Mouse (Mus musculus): ENCODE measurements around the gene Mrpl20.
"Not testable (repeated sequence)": the region's sequence is repeated elsewhere in the genome, so short reads cannot be mapped to it uniquely, and the experiment has no call there.

Gene Mrpl20

DNA sequence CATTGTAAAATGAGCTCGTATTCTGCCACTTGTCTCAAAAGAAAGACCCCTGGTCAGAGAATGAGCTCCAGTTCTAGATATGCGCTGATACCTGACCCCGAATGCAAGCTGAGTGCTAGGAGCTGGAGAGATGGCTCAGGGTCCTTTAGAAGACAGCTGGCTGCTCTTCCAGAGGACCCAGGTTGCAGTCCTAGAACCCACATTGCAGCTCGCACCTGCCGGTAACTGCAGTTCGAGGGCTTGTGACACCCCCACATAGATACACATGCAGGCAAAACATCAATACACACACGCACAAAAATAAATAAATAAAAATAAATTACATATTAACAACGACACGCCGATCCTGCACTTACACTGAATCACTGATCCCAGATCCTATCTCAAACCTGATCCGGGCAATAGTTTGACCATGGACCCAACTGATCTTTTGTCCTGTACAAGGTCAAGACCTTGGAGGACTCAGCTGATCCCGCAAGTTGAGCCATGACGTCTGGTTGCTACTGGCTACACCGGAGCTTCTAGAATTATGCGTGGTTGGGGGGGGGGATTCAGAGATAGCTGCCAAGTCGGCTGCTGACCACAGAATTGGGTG is 19.1 kb upstream of the Mrpl20 start:
- CTCF ChIA-PET, result interaction anchor here (0.6 to 0.7 kb wide), 2 partner anchors 9 to 113 kb away, joined by 3 to 4 read pairs; partner anchors contain the start of gene Vwa1

DNA sequence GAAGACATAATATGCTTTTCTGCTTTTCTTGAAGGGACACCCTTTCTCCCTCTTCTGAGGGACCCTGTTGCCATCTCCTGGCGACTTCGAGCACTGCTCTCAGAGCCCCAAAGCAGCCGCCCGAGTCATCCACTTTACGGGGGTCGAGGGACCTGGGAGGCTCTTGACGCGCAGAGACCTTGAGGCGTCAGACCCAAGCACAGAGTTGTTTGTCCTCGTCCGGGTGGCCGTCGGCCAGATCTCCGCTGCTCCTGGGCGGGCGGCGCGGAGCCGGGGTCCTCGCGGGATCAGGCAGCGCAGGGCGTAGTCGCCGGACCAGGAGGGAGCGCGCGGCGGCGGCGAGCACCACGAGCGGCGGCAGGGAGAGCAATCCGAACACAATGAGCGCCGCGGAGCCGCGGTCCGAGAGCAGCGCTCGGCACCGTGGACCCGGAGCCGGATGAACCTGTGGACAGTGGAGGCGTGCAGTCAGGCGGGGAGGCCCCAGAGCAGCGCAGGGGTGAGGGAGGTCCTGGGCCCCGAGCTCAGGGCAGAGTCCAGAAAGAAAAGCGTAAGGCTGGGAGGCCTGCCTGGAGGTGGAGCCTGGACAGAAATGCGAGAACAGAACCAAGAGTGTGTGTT is 18.5 kb upstream of the Mrpl20 start:
- CTCF ChIA-PET, result interaction anchor here (0.6 to 1.1 kb wide), 3 partner anchors 10 to 114 kb away, joined by 3 to 4 read pairs (median 3); partner anchors contain the start of gene Vwa1

DNA sequence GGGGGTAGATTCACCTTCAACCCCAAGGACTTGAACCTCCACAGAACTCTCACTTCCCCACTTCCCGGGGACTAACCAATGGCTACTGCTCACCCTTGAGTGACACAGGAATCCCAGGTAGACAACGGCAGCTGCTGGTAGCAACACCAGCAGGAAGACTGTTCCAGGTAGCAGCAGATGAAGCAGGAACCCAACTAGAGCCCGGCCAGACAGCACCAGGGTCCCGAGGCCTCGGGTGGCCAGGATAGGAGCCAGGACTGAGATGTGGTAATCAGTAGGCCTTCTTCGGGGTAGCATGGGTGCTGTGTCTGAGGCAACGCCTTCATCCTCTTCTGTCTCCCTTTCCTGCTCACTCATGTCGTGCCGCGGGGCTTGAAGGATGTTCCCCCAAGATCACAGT is 17.4 kb upstream of the Mrpl20 start:
- CTCF ChIA-PET, result interaction anchor here (0.6 to 1.1 kb wide), 2 partner anchors 62 to 140 kb away, joined by 3 to 9 read pairs; partner anchors contain the start of gene Gm10563

DNA sequence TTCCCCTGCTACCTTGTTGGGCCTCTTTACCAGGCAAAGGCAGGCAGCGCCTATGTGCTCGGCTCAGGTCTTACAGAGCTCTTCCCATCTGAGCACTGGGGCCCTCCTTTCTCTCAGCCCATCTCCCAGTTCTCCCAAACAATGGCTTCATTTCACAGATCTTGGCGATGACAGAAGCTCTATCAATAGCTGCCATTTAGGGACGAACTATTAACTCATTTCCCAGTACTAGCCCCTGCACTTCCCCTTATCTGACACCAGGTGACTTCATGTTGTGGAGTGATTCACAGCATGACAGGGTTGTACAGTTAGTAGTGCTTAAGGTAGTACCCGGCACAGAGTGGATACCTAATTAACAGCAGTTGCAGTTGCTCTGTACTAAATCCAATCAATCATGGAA is 16.9 kb upstream of the Mrpl20 start, which contains the start of gene Tmem88b:
Tmem88b (minus strand) TSS at position 56 of the 400 bp plus-strand sequence.
- CTCF ChIA-PET, result interaction anchor here (0.5 kb wide), 1 partner anchor 68 kb away, joined by 4 read pairs; no protein-coding TSS in a partner anchor

DNA sequence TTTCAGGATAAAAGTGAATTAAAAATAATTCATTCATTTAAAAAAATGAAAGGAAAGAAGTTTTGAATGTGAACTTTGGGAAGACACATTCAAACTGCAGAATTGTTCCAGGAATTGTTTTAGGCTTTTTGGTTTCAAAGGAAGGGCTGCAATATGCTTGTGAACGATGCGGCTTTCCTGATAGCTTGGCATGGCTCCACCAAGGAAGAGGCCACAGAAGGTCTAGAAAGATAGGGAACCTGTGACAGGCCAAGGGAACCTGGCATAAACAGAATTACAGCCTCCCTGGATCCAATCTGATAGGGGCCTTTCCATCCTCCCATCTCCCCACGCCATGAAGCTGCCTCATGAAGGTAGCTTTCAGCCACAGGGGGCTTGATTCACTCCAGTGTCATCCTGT is 14.4 kb upstream of the Mrpl20 start:
- CTCF ChIA-PET, result no interaction called here

DNA sequence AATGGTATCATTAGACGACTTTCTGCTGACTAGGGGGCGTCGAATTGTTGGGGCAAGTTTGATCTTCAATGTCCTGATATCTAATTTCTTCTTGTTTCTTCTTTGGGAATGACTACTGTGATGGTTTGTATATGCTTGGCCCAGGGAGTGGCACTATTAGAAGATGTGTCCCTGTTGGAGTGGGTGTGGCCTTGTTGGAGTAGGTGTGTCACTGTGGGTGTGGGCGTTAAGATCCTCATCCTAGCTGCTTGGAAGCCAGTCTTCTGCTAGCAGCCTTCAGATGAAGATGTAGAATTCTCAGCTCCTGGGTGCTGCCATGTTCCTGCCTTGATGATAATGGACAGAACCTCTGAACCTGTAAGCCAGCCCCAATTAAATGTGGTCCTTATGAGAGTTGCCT is 13.8 kb upstream of the Mrpl20 start:
- CTCF ChIA-PET, result not testable (repeated sequence)

DNA sequence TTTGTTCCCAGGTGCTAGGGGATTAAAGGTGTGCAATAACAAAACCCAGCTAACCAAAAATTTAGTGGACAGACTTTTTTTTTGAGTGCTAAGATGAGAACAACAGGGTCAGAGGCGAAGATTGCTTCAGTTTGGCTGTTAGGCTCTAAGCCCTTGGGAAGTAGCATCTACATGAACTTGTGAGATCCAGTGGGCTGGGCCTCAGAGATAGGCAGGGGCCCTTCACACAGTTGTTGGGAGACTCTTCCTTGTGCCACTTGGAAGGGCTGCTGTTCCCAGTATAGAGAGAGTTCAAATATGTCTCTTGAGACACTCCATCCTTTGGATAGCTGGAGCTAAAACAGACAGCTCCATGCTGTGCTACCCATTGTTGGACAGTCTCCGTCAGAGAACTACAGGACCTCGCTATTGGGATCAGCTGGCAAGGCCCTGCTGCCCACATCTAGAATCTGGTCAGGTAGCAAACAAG is 12.6 kb upstream of the Mrpl20 start, which contains the start of gene Ankrd65:
Ankrd65 (plus strand) TSS at position 419 of the 469 bp plus-strand sequence.
- CTCF ChIA-PET, result no interaction called here

DNA sequence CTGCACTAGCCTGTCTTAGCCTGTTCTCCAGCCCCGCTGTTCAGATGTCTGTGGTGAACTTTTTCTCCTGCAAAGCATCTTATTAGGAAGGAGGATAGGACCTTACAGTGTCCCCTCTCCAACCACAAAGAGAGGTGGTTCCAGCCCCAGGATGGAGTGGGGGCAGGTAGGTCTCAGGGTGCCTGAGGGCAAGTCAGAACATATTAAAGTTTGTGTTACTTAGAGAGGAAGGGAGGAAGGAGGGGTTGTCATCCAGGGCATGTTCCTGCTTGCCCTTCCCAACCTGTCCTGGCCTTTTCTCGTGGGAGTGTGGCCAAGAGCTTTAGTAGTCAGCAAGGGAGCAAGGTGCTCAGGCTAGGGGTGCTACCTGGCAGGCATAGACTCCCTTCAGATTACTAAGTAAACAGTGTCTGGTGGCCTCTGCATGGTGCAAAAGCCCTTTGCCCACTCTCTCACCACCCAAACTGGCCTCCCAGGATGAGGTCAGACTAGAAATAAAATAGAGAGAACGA is 12.0 kb upstream of the Mrpl20 start:
- CTCF ChIA-PET, result no interaction called here

DNA sequence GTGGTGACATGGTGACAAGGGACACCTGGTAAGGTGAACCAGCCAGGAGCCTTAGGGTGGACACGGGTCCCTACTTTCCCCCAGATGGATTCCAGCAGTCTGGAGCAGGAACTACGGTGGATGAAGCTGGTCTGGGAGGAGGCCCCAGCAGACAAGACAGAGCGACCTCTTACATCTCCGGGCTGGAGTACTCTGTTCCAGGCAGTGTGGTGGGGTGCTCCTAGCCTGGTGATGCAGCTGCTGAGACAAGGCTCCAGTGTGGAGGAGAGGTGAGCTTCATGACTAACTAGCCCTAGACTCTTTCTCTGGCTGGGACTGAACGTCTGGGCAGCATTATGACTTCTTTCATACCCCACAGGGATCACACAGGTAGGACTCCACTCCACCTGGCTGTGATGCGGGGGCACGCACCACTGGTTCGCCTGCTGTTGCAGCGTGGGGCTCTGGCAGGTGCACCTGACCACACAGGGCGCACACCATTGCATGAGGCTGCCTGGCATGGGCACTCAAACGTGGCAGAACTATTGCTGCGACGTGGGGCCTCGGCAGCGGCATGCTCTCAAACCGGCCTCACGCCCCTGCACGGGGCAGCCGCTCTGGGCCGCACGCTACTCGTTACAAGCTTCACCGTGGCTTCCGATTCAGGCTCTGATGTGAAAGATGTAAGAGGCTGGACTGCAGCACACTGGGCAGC is 11.3 kb upstream of the Mrpl20 start:
- CTCF ChIA-PET, result no interaction called here

DNA sequence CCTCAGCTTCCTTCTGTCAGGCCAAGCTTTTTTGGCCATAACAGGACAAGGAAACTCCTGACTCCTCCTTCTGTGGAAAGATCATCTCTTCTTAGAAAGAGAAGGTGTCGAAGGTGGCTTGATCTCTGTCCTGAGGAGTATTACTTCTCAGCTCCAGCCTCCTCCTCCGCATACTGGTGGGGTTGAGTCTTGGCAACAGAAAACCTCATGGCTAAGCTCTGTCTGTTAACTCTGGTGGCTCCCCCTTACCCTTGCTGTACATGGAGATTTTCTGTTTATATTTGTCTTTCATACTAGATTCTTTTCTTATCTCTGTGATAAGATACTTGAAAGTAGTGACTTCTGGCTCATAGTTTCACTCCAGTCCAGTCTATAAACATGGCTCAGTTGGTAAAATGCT is 8.9 kb upstream of the Mrpl20 start:
- CTCF ChIA-PET, result no interaction called here

DNA sequence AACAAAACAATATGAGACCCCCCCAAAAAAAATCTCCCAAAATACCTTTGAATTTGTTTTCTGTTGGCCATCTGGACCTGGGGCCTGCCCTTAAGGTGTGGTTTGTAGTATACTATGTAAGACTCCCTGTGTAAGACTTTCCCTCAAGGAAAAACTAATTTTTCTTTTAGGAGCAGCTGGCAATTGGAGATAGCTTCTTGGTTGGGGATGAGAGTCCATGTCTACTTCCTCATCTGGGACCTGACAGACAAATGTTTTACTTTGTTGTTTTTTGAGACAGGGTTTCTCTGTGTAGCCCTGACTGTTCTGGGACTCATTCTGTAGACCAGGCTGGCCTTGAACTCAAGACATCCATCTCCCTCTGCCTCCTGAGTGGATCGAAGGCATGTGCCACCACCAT is 603 bp upstream of the Mrpl20 start:
- CTCF ChIA-PET, result interaction anchor here (0.7 kb wide), 1 partner anchor 25 kb away, joined by 10 read pairs; no protein-coding TSS in a partner anchor

DNA sequence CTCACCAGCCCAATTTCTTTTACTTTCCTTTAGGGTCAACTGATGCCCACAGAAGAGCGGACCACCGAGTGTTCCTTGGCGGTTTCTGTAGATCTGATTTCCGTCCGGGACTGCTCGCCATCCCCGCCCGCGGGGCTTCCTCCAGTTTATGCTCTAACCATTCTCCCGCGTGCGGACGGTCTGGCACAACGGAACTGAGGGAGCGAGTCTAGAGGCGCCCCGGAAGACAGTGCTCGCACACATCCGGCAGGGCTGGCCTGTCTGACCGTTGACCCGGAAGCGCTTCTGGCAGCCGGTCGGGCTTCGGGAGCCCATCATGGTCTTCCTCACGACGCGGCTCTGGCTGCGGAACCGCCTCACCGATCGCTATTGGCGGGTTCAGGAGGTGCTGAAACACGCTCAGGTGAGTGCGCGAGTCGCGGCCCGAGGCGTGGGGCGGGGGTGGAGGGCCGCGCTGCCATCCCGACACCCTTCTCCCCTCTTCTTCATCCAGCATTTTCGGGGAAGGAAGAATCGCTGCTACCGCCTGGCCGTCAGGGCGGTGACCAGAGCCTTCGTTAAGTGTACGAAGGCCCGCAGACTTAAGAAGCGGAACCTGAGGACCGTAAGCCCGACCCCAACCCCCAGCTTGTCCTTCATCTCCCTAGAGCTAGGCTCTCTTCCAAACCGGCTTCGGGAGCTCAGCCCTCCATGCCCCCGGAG is 813 bp downstream of the Mrpl20 start:
- CTCF ChIA-PET, result no interaction called here

DNA sequence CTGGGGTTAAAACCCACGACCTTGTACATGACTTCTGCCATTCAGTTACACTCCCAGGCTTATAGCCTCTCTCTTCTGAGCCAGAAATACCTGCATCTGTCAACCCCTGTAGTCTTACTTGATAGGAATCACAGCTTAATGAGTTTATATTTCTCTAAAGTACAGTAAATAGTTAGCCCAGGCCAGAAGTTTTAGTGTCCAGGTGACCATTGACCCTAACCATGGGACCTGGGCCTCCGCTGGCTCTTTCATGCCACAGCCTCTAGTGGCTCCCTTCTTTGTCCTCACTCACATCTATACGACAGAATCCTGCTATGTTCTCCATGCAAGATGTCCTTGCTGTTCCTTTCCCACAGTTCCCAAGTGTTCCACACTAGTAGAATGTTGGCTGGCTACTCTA is 5.2 kb downstream of the Mrpl20 start:
- CTCF ChIA-PET, result no interaction called here

DNA sequence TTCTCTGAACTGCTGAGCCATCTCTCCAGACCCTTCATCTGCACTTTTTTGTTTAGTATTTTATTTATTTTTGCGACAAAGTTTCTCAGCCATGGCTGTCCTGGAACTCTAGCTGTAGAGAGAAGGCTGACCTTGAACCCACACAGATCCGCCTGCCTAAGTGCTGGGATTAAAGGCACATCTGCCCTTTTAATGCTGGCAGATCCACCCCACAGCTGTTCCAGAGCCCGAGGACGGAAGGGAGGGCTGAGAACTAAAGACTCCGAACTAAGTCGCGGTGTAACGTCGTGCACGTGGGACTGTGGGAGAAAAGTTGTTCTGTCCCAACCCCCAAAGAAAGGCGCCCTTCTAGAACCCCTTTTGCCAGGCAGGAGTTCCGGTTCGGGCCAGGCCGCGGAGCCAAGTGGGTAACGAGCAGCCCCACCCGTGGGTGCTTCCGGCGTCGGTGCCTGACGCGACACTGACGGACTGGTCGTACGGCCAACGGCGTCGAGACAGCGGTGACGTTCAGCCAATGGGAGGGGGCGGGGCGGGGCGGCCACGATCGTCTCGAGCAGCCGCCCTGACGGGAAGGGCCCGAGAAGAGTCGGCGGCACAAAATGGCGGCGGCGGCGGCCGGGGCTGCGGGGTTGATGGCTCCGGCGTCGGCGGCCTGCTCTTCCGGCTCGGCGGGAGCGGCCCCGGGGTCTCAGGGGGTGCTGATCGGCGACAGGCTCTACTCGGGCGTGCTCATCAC is 9.4 kb downstream of the Mrpl20 start, which contains the start of gene Ccnl2:
Ccnl2 (plus strand) TSS at position 561 of the 736 bp plus-strand sequence.
- CTCF ChIA-PET, result interaction anchor here (1.5 kb wide), 1 partner anchor 13 kb away, joined by 3 read pairs; no protein-coding TSS in a partner anchor

DNA sequence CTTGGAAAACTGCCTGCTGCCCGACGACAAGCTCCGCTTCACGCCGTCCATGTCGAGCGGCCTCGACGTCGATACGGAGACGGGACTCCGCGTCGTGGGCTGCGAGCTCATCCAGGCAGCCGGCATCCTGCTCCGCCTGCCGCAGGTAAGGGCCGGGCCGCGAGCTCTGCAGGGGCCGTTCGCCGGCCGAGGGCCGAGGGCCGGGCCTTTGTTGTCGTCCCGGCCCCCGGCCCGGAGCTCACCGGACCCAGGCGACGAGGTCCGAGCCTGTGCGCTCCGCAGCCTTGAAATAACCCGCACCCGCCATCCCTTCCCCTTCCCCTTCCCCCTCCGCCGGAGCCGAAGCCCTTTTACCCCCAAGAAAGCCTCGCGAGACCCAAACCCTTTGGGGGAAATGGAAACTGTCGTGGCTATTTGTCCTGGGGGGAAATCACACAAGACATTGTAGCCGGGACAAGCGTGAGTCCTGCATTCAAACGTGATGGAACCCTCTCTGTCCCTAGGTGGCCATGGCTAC is 10.0 kb downstream of the Mrpl20 start:
- CTCF ChIA-PET, result interaction anchor here (1.5 kb wide), 1 partner anchor 12 kb away, joined by 3 read pairs; no protein-coding TSS in a partner anchor

DNA sequence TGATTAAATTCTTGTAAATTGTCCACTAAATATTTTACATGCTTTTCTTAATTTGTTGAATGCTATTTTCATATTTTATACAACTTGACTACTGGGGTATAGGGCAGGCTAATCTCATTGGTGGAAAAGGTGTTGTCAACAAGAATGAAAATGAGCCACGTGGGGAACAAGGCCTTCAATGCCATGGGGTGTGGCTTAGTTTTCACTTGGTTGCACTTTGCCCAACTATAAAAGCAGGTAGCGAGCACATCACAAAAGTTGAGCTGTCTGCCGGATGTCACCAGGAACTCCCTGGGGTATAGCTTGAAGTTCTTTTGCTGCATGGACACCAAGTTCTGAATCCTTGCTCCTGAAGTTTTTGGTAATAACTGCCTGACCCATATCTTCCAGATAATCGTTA is 14.9 kb downstream of the Mrpl20 start:
- CTCF ChIA-PET, result no interaction called here

DNA sequence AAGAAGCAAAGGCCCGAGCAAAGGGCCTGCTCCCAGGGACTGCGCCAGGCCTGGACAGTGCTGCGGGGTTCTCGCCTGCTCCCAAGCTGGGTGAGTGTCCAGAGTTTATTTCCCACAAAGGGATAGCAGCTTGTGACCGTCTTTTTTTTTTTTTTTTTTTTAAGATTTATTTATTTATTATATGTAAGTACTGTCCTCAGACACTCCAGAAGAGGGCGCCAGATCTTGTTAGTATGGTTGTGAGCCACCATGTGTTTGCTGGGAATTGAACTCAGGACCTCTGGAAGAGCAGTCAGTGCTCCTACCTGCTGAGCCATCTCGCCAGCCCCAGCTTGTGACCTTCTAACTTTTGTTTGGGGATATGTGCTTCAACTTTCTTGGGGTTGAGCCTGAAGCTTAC is 18.3 kb downstream of the Mrpl20 start:
- CTCF ChIA-PET, result interaction anchor here (0.6 kb wide), 1 partner anchor 595 kb away, joined by 4 read pairs; no protein-coding TSS in a partner anchor

DNA sequence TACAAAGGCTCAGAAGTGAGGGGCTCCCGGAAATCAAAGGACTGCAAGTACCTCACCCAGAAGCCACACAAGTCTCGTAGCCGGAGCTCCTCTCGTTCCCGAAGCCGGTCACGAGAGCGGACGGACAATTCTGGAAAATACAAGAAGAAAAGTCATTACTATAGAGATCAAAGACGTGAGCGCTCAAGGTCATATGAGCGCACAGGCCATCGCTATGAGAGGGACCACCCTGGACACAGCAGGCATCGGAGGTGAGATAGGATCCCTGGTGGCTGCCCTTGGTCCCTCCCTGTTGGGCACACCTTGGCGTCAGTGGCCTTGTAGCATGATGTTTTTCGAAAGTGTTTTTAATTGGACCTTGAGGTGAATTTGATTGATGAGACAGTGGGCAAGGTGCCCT is 20.8 kb downstream of the Mrpl20 start:
- CTCF ChIA-PET, result no interaction called here

DNA sequence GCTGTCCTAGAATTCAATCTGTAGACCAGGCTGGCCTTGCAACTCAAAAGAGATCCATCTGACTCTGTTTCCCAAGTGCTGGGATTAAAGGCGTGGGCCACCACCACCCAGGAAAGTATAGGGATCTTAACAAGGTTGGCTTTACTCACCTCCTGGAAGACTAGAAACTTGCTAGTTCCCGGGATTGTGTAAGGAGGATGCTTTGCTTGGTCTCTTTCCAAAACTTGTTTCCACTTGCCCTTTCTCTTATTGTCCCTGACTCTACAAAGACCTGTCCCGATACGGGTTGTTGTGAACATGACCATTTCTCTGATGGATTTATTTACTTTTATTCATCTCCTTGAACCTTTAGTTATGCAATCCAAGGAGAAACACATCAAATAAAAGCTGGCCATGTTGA is 27.2 kb downstream of the Mrpl20 start:
- CTCF ChIA-PET, result no interaction called here

DNA sequence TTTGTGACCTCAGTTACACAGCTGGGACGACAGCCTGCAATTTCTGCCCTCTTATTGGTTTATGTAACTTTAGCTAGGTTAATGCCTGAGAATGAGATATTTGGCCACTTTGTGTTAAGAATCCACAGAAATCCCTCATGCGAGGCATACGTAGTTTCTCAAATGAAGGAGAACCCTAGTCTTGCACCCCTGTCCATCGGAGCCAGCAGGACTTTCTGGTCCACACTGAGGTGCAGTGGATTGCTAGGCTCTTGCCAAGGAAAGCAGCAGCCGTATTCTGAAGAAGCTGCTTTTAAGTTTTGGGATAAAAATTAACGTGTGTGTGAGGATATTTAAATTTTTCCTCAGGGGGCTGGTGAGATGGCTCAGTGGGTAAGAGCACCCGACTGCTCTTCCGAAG is 27.9 kb downstream of the Mrpl20 start:
- CTCF ChIA-PET, result no interaction called here

All from spleen, embryonic (tissue).